Mouse (Mus musculus) lung, embryonic 15.5 days (tissue): ENCODE data around the gene Zfp687. TPM values are rescaled to one million over a fixed set of nuclear protein-coding genes. Genes with fewer than 3 reads are reported as not detected.

Source experiments
- ATAC-seq: fragments of 200-750 bp; cut with Nextera tagmentation; 2 replicates; pipeline ENCODE4 v1.8.0; 2017; ENCODE audit warnings: moderate number of reproducible peaks, borderline replicate concordance; ENCODE audit not compliant: low FRiP score, low TSS enrichment; ENCODE audit errors: extremely low read depth
- H3K27ac ChIP-seq: fragments of 300-500 bp; sonication (generic); 2 replicates; pipeline ENCODE4 v1.5.1; 2015; ENCODE audit warnings: moderate library complexity, mild to moderate bottlenecking, inconsistent platforms
- H3K27me3 ChIP-seq: fragments of 300-500 bp; sonication (generic); 2 replicates; pipeline ENCODE4 v1.6.1; 2015; ENCODE audit warnings: inconsistent platforms
- H3K36me3 ChIP-seq: fragments of 300-500 bp; sonication (generic); 2 replicates; pipeline ENCODE4 v1.6.1; 2015; ENCODE audit warnings: inconsistent platforms
- H3K4me1 ChIP-seq: fragments of 300-500 bp; sonication (generic); 2 replicates; pipeline ENCODE4 v1.6.1; 2015; ENCODE audit warnings: inconsistent platforms
- H3K4me2 ChIP-seq: fragments of 300-500 bp; sonication (generic); 2 replicates; pipeline ENCODE4 v1.6.1; 2015; ENCODE audit warnings: inconsistent platforms, mild to moderate bottlenecking, moderate library complexity
- H3K4me3 ChIP-seq: fragments of 300-500 bp; sonication (generic); 2 replicates; pipeline ENCODE4 v1.5.1; 2015; ENCODE audit warnings: mild to moderate bottlenecking, inconsistent platforms
- H3K9ac ChIP-seq: fragments of 300-500 bp; sonication (generic); 2 replicates; pipeline ENCODE4 v1.6.1; 2015; ENCODE audit warnings: inconsistent platforms
- H3K9me3 ChIP-seq: fragments of 300-500 bp; sonication (generic); 2 replicates; pipeline ENCODE4 v1.6.1; 2016; ENCODE audit warnings: inconsistent platforms
- WGBS: fragments of 180-500 bp; shearing (Covaris S2); methylation state at CpG from one replicate; pipeline ENCODE4 v1.1.7; 2015; 5-methylcytosine and 5-hydroxymethylcytosine counted together
- polyA plus RNA-seq: library from polyadenylated mRNA; unstranded; fragments of >200 nt; fragmentation: Nextera tagmentation; extraction: Ambion mirVana; gene quantifications from 2 replicates; pipeline ENCODE4 v1.2.1, GENCODE M21; 2015

Gene Zfp687
- polyA plus RNA-seq, 1 experiment from 2014 or later, result 22.9 TPM

DNA sequence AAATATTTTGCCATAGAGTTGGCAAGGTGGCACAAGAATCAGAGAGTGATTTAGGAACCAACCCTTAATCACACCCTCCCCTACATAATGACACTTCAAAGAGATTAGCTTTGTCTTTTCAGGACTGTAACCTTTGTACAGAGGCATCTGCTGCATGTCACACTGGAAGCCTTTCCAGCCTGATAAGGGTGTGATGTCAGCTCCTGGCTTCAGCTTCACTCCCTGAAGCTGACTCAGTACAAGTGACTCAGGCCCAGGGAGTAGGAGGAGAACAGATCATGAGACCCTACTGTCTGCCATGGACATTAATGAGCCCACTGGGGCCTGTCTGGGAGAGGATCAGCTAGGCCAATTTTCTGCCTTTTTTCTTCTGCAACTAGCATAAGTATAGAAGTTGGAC lies 27.7 kb downstream of the Zfp687 start:
- H3K9me3 ChIP-seq, result no peaks in the 10 kb centered on the region
- H3K4me3 ChIP-seq, result no peak overlapping the region
- no peaks in the 10 kb centered on the region for H3K27me3 ChIP-seq
- no peak overlapping the region for H3K9ac ChIP-seq
- no peak for ATAC-seq
- no peak overlapping the region for H3K27ac ChIP-seq
- peaks cover 30% of the 10 kb centered on the region for H3K4me1 ChIP-seq
- H3K36me3 ChIP-seq, result peaks cover 49% of the 10 kb centered on the region
- no peak overlapping the region for H3K4me2 ChIP-seq

DNA sequence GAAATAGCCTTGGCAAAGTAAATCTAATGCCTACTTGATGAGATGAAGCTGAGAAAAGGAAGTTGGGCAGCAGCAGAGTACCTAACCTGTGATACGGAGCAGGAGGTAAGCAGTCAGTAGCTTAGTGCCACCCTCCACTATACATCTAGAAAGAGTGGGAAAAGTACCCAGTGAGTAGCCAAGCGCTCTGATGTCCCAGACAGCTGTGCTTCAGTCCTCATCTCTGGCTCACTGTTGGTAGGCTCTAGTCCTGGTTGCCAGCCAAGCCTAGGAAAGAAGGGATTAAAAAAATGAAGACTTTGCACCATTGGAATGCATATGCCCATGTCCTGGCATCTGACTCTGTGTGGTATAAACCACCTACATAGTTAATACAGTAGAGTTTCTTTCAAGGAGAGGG lies 29.7 kb downstream of the Zfp687 start:
- Histone ChIP-seq H3K27me3 (no peaks in the 10 kb centered on the region), H3K4me3 (no peak overlapping the region), H3K4me1 (peaks cover 30% of the 10 kb centered on the region), H3K4me2 (no peak overlapping the region), H3K36me3 (peaks cover 53% of the 10 kb centered on the region), H3K9me3 (no peaks in the 10 kb centered on the region), H3K9ac (no peak overlapping the region), H3K27ac (no peak overlapping the region)
- 81% methylated on average over 2 of the region's 2 CpGs for WGBS
- no peak for ATAC-seq

DNA sequence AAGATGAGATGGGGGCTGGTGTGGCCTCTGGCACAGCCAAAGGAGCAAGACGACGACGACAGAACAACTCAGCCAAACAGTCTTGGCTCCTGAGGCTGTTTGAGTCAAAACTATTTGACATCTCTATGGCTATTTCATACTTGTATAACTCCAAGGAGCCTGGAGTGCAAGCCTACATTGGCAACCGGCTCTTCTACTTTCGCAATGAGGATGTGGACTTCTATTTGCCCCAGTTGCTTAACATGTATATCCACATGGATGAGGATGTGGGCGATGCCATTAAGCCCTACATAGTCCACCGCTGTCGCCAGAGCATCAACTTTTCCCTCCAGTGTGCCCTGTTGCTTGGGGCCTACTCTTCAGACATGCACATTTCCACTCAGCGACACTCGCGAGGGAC lies 30.9 kb downstream of the Zfp687 start:
- WGBS, result 88% methylated on average over 11 of the region's 11 CpGs
- Histone ChIP-seq H3K4me1 (peaks cover 19% of the 10 kb centered on the region), H3K4me2 (no peak overlapping the region), H3K9me3 (no peaks in the 10 kb centered on the region), H3K4me3 (no peak overlapping the region), H3K36me3 (peaks cover 51% of the 10 kb centered on the region), H3K9ac (no peak overlapping the region), H3K27ac (no peak overlapping the region), H3K27me3 (no peaks in the 10 kb centered on the region)
- no peak for ATAC-seq

DNA sequence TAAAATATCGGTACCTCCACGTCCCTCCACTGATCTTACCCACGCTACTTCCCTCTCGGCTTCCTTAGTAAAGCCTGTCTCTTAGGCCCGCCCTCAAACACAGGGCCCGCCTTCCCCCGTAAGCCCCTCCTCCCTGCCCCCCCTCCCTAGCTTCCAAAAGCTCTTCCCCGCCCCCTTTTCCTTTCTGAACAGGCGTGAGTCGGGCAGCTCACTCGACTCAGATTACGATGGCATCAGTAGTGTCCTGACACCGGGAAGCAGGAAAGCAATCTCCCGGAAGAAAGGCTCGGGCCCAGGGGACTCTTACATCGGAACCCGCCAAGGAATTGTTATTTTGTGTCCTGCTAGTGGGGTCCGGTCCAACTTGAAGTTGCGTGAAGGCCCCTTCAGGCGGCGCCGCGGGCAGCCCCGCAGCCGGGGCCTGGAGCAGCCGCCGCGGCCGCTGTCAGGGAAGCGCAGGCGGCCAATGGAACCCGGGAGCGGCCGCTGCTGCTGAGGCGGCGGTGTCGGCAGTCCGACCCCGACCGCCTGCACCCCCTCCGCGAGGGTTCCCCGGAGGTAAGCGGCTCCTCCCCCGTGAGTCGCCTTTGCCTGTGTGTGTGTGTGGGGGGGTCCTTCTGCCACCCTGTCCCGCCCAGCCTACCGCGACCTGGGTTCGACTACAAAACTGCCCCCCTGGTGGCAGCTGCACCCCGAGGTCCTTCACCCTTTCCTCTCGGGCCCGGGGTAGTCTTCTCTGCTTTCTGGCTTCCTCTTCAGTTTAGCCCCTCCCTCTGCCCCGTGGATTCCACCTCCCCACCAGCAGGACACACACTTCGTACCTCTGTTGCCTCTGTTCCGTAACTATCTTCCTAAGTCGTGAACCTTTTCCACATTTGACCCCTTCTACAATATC lies 40.5 kb downstream of the Zfp687 start, which contains the start of gene Pi4kb:
Gene Pi4kb (plus strand): TSS at position 204 of the 895 bp plus-strand sequence.
- Histone ChIP-seq H3K4me3 (peak within 1 kb of the TSS; percentile 76), H3K9ac (peak within 1 kb of the TSS; percentile 86), H3K4me1 (peaks cover 20% of the 10 kb centered on the region), H3K27ac (peak within 1 kb of the TSS; percentile 94), H3K27me3 (no peaks in the 10 kb centered on the region), H3K4me2 (peak within 1 kb of the TSS; percentile 79), H3K9me3 (no peaks in the 10 kb centered on the region), H3K36me3 (peaks cover 4% of the 10 kb centered on the region; the same call in 1 of the 2 replicates)
- WGBS, result under 1% methylated on average over 57 of the region's 57 CpGs
- peak; percentile 93 for ATAC-seq

DNA sequence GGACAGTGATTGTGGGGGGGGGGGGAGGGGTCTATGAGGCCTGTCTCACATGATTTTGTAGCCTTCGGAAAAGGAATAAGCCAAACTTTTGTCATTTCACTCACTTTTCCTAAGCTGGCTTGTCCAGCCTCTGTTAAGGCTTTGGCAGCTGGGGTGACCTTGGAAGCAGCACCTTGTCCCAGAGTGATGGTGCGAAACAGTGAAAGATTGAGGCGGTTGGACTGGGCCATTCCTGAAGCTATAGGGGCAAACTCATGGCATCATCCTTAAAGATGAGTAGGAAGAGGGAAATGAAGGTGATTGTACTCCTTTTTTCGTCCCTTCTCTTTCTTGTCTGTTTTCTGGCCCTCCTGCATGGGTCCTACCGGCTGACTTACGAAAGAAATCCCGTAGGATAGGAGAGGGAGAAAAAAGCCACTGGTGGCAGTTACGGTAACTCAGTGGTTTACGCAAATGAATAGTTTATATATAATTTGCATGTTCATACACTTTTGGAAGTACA lies 41.2 kb downstream of the Zfp687 start:
- H3K4me3 ChIP-seq, result peak overlapping the region; percentile 76
- peak overlapping the region; percentile 41 for H3K9ac ChIP-seq
- peaks cover 20% of the 10 kb centered on the region for H3K4me1 ChIP-seq
- 18% methylated on average over 9 of the region's 9 CpGs for WGBS
- ATAC-seq, result peak; percentile 25
- peak overlapping the region; percentile 79 for H3K4me2 ChIP-seq
- no peaks in the 10 kb centered on the region for H3K27me3 ChIP-seq
- no peaks in the 10 kb centered on the region for H3K9me3 ChIP-seq
- peaks cover 4% of the 10 kb centered on the region; the same call in 1 of the 2 replicates for H3K36me3 ChIP-seq
- no peak overlapping the region for H3K27ac ChIP-seq

DNA sequence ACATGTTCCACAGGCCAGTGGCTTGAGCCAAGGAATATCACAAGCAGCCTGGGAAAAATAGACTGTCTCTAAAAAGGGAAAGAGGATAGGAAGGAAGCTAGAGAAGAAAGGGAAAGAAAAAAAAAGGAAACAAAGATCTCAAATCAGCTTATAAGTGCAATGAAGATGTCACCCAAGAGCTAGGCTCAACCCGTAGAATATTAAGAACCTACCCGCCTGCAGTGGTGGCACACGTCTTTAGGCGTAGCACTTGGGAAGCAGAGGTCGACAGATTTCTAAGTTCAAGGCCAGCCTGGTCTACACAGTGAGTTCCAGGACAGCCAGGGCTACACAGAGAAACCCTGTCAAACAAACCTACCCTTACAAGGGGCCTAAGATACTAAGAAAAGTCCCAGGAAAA lies 41.6 kb downstream of the Zfp687 start:
- no peak overlapping the region for H3K9ac ChIP-seq
- H3K4me1 ChIP-seq, result peaks cover 20% of the 10 kb centered on the region
- H3K9me3 ChIP-seq, result no peaks in the 10 kb centered on the region
- no peak overlapping the region for H3K27ac ChIP-seq
- no peak for ATAC-seq
- H3K4me3 ChIP-seq, result no peak overlapping the region
- H3K36me3 ChIP-seq, result peaks cover 4% of the 10 kb centered on the region; the same call in 1 of the 2 replicates
- 86% methylated on average over 5 of the region's 5 CpGs for WGBS
- peak overlapping the region; percentile 79; the same call in 1 of the 2 replicates for H3K4me2 ChIP-seq
- H3K27me3 ChIP-seq, result no peaks in the 10 kb centered on the region

DNA sequence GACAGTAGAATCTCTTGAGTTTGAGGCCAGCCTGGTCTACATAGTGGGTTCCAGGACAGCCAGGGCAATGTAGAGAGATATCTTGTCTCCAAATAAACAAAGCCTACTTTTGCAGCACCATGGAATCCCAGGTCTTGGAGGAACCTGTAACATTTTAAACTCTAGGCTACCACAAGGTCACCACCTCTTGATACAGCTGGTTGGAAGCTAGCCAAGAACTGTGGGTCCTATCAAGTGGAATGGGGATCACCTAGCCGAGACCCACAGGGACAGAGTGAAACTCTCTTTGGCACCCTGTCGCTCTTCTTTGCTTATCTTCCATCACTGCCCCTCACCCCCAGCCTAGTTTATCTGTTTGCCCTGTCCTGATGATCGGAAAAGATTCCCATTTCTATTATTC lies 42.7 kb downstream of the Zfp687 start:
- Histone ChIP-seq H3K9ac (no peak overlapping the region), H3K4me2 (no peak overlapping the region), H3K27ac (no peak overlapping the region), H3K4me3 (no peak overlapping the region), H3K4me1 (peaks cover 20% of the 10 kb centered on the region), H3K9me3 (no peaks in the 10 kb centered on the region), H3K36me3 (peaks cover 2% of the 10 kb centered on the region; the same call in 1 of the 2 replicates), H3K27me3 (no peaks in the 10 kb centered on the region)
- no peak for ATAC-seq
- 65% methylated on average over 3 of the region's 3 CpGs for WGBS

DNA sequence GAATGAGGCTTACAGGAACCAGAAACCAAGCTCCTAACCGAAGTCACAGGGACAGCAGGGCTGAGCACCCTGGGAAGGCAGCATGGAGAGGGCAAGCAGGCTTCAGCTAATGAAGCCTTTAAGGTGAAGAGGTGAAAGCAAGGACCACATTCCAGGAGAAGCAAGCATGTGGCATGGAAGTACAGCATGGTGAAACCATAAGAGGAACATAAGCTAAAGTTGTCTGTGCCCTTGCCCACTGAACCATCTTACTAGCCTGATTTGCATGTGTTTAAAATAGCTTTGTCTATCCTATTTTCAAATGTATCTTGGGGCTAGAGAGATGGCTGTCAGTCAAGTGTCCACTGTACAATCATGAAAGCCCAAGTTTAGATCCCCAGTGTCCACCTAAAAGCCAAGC lies 49.4 kb downstream of the Zfp687 start:
- ATAC-seq, result no peak
- Histone ChIP-seq H3K27me3 (no peaks in the 10 kb centered on the region), H3K36me3 (no peaks in the 10 kb centered on the region), H3K4me1 (no peaks in the 10 kb centered on the region), H3K9me3 (no peaks in the 10 kb centered on the region), H3K27ac (no peak overlapping the region), H3K4me3 (no peak overlapping the region), H3K9ac (no peak overlapping the region), H3K4me2 (no peak overlapping the region)
- 66% methylated on average over 1 of the region's 1 CpGs for WGBS

DNA sequence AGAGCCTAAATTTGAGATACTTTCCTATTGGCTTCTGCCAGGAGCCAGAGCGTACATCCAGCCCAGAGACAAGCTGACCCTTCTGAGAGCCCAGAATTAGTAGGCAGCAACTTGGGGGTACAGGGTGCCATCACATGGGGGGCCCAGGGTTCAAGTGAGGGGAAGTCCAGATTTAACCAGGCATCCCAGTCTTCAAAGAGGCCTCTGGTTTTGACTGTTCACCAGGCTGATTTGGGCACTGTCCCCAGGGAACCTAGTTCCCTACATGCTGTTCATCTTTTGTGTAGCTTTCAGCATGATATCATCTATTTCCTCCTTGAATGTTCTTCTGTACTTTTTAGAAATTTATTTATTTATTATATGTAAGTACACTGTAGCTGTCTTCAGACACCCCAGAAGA lies 50.3 kb downstream of the Zfp687 start:
- H3K4me3 ChIP-seq, result no peak overlapping the region
- no peak overlapping the region for H3K4me2 ChIP-seq
- H3K9ac ChIP-seq, result no peak overlapping the region
- 96% methylated on average over 1 of the region's 1 CpGs for WGBS
- no peaks in the 10 kb centered on the region for H3K36me3 ChIP-seq
- H3K27ac ChIP-seq, result no peak overlapping the region
- no peak for ATAC-seq
- H3K9me3 ChIP-seq, result no peaks in the 10 kb centered on the region
- no peaks in the 10 kb centered on the region for H3K4me1 ChIP-seq
- no peaks in the 10 kb centered on the region for H3K27me3 ChIP-seq

DNA sequence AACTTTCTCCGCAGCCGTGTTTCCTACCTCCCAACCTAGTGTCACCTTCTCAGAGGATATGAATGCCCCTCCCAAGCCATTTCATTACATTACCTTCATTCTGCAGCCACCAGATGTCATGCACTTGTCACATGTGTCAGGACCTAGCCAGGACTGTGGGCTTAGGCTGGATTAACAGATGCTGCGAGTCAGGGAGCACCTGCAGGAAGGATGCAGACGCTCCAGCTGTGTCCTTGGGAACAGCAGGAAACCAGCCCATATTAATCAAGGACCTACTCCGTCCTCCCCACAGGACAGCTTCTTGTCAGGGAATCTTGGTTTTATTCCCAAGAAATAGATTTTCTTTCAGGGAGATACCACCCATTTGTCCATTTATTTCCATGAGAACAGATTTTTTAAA lies 54.9 kb downstream of the Zfp687 start:
- no peak for ATAC-seq
- H3K4me3 ChIP-seq, result no peak overlapping the region
- no peak overlapping the region for H3K9ac ChIP-seq
- no peak overlapping the region for H3K4me2 ChIP-seq
- peaks cover 35% of the 10 kb centered on the region for H3K36me3 ChIP-seq
- 41% methylated on average over 5 of the region's 5 CpGs for WGBS
- H3K4me1 ChIP-seq, result no peaks in the 10 kb centered on the region; the same call in 1 of the 2 replicates
- no peak overlapping the region for H3K27ac ChIP-seq
- no peaks in the 10 kb centered on the region for H3K27me3 ChIP-seq
- no peaks in the 10 kb centered on the region for H3K9me3 ChIP-seq

DNA sequence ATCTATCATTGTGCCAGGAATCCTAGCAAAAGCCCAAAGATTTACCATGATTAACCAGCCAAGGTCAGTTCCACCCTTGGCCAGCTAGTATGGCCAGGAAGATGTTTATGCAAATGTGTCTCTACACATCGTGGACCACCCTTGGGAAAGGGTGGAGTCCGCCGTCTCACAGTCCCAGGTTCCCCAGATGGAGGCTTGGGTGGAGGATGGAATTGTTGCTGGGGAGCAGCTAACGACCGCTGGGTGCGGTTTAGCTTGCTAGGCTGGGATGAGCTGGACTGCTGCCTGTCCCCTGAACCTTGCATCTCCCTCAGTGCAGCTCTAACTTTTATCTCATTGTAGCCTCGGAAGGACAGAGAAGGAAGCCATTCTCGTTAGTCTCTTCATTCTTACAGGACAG lies 55.4 kb downstream of the Zfp687 start:
- no peaks in the 10 kb centered on the region for H3K27me3 ChIP-seq
- no peak overlapping the region for H3K4me2 ChIP-seq
- H3K4me1 ChIP-seq, result peaks cover 4% of the 10 kb centered on the region
- peaks cover 35% of the 10 kb centered on the region for H3K36me3 ChIP-seq
- no peak overlapping the region for H3K9ac ChIP-seq
- no peak overlapping the region for H3K27ac ChIP-seq
- 39% methylated on average over 8 of the region's 8 CpGs for WGBS
- H3K9me3 ChIP-seq, result no peaks in the 10 kb centered on the region
- H3K4me3 ChIP-seq, result no peak overlapping the region
- ATAC-seq, result no peak

DNA sequence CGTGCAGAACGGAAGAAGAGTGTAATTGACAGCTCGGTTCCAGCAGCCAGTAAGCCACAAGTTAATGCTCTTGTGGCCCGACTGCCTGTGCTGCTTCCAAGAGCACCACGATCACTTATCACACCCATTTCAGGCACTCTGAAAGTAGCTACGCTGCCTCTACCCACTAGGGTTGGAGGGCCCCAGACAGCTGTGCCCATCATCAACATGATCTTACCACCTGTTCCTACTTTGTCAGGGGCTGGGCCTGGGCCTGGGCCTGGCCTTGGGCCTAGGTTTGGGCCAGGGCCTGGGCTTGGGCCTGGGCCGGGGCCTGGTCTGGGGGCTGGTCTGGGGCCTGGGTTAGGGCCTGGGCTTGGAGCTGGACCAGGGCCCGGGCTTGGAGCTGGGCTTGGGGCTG lies 57.0 kb downstream of the Zfp687 start:
- Histone ChIP-seq H3K9me3 (no peaks in the 10 kb centered on the region), H3K9ac (no peak overlapping the region; the same call in 1 of the 2 replicates), H3K4me2 (no peak overlapping the region), H3K4me1 (peaks cover 7% of the 10 kb centered on the region), H3K4me3 (no peak overlapping the region), H3K36me3 (peaks cover 35% of the 10 kb centered on the region), H3K27ac (no peak overlapping the region), H3K27me3 (no peaks in the 10 kb centered on the region)
- no peak for ATAC-seq
- WGBS, result 88% methylated on average over 8 of the region's 8 CpGs
